Mouse (Mus musculus): Measurements from ENCODE around the gene Hspa12a. TPM values are rescaled to one million over a fixed set of nuclear protein-coding genes. Genes with fewer than 3 reads are reported as not detected.

The Hspa12a gene
- total RNA-seq, 1 experiment from 2014 or later: not detected

DNA sequence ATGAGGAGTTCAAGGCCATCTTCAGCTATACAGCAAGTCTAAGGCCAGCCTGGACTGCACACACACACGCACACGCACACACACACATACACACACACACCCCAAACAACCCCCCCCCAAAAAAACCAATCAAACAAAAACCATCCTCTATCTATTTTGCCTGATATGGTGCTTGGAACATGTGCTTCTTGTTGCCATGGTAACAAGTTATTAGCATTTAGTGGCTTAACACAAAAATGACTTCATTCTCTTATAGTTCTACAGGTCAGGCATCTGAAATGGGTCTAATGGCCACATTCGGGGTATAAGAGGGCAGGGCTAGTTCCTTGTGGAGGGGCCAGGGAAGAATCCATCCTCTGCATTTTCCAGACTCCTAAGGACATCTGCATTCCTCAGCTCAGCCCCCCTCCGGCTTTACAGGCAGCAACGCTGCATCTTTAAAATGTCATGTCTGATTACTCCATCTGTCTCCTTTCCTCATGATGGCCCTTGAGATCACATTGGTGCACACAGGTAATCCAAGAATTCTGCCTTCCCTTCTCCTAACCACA, 102.7 kb downstream of the Hspa12a start:
- ATAC-seq (replicated peaks in 1 of 2; ENCODE audit: insufficient read depth in 1 of 2, low FRiP score in 2 of 2, low TSS enrichment in 1 of 2, low read depth in 1 of 2, poor library complexity in 2 of 2, severe bottlenecking in 2 of 2): no peak

DNA sequence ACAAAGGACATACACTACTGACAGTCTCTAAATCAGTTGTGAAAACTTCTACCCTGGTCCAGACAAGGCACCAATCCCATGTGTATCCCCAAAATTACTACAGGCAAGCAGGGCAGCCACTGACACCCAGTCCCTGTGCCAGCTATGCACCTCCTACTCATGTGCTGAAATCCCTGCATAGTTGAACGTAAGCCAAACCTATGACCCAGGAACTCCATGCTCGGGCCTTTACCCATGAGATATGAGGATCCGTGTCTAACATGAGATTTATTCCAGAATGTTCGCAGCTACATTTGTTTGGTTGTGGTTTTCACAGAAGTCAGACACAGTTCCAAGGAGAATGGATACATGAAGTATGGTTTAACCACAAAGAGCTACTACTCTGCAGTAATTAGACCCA, 103.6 kb downstream of the Hspa12a start:
- no peak for ATAC-seq (replicated peaks in 1 of 2; ENCODE audit: insufficient read depth in 1 of 2, low FRiP score in 2 of 2, low TSS enrichment in 1 of 2, low read depth in 1 of 2, poor library complexity in 2 of 2, severe bottlenecking in 2 of 2)

DNA sequence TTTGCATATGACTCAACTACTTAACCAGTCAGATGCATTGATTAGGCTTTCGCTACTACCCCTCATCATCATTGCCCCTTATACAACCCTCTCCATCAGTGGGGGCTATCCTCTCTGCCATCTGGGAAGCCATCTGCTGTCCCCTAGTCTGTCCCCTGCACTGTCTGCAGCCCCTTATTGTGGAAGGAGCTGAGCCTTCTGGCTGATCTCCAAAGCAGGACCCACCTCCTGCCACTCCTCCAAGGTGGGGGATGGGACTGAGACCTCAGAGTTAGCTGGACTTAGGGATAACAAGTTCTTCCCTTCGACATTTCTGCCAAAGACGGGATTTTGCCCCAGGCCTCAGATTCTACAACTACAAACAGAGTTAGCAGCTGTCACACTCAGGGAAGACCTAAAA, 104.1 kb downstream of the Hspa12a start:
- no peak for ATAC-seq (replicated peaks in 1 of 2; ENCODE audit: insufficient read depth in 1 of 2, low FRiP score in 2 of 2, low TSS enrichment in 1 of 2, low read depth in 1 of 2, poor library complexity in 2 of 2, severe bottlenecking in 2 of 2)

DNA sequence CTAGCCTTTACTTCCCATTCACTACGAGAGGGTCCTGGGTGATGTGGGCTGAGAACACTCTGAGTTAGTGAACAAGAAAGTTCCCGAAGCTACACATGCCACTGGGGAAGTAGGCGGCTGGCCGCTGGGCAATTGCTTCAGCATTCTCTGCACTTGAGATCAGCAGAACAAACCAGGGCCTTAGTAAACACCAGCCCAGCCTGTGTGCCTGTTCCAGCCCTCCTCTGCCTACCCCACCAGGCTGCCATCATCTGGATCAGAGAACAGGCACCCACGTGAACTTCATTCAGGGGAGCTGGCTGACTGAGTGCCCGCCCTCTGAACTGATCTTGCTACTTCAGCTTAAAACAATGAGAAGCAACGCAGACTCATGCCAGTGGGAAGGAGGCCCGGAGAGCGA, 104.7 kb downstream of the Hspa12a start:
- ATAC-seq (replicated peaks in 1 of 2; ENCODE audit: insufficient read depth in 1 of 2, low FRiP score in 2 of 2, low TSS enrichment in 1 of 2, low read depth in 1 of 2, poor library complexity in 2 of 2, severe bottlenecking in 2 of 2): no peak

DNA sequence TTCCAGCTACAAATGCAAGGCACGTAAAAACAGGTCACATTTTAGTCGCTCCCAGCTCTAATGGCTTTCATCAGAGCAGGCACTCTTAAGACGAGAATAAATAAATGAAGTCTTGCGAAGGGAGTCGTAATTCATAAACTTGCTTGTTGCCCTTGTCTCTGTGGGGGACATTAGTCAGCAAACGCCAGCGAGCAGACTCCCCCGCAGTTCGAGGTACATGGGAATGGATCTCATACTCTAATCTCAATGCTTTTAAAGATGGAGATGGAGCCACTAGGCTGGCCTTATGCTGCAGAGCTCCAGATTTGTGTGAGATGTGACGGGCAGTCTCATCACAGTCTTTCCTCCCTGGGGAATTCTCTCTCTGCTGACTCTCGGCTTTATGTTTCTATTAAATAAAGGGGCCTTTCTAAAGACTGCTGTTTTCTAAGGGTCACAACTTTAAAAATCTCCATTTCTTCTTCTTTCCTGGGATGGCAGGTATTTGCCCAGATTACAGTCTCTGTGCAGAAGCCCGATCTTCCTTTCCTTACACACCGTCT, 109.7 kb downstream of the Hspa12a start:
- no peak for ATAC-seq (replicated peaks in 1 of 2; ENCODE audit: insufficient read depth in 1 of 2, low FRiP score in 2 of 2, low TSS enrichment in 1 of 2, low read depth in 1 of 2, poor library complexity in 2 of 2, severe bottlenecking in 2 of 2)

DNA sequence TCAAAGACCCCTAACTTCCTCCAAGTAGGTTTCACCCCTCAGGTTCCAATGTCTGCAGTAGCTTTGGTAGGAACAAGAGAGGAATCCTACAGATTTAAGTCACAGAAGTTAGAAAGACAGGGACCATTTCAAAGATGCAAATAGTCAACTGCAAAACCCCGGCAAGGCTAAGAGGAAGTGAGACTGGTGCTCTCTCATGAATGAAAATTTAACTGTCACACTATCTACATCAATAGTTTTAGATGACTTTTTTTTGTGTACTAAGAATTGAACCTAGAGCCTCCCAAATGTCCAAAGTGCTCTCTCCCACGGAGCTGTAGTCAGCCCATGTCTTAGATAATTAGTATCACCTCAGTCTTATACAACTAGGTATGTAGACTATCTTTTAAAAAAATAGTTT, 110.5 kb downstream of the Hspa12a start:
- ATAC-seq (replicated peaks in 1 of 2; ENCODE audit: insufficient read depth in 1 of 2, low FRiP score in 2 of 2, low TSS enrichment in 1 of 2, low read depth in 1 of 2, poor library complexity in 2 of 2, severe bottlenecking in 2 of 2): no peak

DNA sequence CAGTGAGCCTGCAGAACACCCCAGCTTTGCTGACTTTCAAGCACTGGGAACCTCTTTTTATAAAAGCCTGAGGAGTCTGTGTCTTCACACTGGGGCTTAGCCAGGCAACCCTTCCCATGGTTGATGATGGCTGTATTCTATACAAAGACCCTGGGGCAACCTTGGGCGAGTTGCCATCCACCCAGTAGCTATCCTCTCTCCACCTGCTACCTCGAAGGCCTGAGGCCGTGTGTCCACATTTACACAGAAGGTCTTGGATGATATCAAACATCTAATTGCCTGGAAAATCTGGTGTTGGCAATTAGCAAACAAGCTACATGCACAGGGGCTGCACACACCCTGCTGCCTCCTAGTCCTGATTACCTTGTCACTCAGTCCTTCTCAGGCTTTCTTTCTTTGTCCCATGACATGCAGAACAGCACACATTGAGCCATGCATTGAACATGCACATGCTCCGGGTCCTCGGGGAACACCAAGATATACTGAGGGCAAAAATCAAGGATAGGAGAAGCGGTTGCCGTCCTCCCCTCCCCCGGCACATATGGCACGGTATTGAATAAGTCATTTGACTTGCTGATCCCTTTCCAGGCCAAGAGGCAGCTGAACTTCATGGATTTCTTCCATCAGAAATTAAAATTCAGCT, 112.1 kb downstream of the Hspa12a start:
- ATAC-seq (replicated peaks in 1 of 2; ENCODE audit: insufficient read depth in 1 of 2, low FRiP score in 2 of 2, low TSS enrichment in 1 of 2, low read depth in 1 of 2, poor library complexity in 2 of 2, severe bottlenecking in 2 of 2): no peak

DNA sequence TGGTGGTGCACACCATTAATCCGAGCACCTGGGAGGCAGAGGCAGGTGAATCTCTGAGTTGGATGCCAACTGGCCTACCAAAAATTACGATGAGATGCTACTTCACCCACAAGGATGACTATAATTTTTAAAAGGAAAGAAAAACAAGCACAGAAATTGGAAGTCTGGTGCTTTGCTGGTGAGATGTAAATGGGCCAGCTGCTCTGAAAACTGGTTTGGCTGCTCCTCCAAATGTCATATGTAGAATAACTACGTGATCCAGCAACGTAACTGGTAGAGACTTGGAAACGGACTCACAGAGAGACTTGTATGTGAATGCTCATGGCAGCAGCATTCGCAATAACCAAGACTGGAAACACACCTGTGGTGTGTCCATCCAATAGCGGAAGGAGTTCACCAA, 113.3 kb downstream of the Hspa12a start:
- no peak for ATAC-seq (replicated peaks in 1 of 2; ENCODE audit: insufficient read depth in 1 of 2, low FRiP score in 2 of 2, low TSS enrichment in 1 of 2, low read depth in 1 of 2, poor library complexity in 2 of 2, severe bottlenecking in 2 of 2)

DNA sequence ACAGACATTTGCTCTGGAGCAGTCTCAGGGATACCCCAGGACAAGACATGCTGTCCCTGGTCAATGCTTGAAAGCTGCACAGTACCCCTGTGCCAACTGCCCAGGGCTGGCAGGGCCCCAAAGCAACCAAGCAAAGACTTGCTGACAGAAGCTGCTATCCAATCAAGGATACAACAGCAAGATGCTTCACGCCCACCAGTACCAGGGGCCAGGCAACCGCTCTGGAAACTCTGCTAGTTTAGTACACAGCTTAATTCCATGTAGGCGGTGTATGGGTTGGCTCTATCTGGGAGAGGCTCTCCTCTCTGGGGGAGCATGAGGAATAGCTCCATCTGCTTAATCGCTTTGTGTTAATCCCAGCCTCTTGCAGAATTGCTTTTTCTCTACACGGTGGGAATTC, 113.9 kb downstream of the Hspa12a start:
- no peak for ATAC-seq (replicated peaks in 1 of 2; ENCODE audit: insufficient read depth in 1 of 2, low FRiP score in 2 of 2, low TSS enrichment in 1 of 2, low read depth in 1 of 2, poor library complexity in 2 of 2, severe bottlenecking in 2 of 2)

DNA sequence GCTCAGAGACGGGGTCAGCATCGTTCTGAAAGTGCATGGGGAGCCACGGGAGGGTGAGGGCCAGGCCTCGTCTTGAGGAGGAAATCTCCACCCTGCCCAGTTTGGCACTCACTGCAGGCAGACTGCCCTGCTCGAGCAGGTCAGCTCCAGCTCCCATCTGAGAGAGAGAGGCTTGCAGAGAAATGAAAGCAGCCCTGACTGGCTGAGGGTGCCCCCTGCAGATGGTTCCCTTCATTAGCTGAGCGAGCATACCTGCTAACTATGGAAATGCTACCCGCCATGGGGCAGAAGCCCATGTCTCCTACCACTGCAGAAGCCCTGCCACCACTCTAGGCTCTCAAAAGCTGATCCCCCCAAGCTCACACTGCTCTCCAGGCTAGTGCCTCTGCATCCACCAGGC, 115.8 kb downstream of the Hspa12a start:
- no peak for ATAC-seq (replicated peaks in 1 of 2; ENCODE audit: insufficient read depth in 1 of 2, low FRiP score in 2 of 2, low TSS enrichment in 1 of 2, low read depth in 1 of 2, poor library complexity in 2 of 2, severe bottlenecking in 2 of 2)

DNA sequence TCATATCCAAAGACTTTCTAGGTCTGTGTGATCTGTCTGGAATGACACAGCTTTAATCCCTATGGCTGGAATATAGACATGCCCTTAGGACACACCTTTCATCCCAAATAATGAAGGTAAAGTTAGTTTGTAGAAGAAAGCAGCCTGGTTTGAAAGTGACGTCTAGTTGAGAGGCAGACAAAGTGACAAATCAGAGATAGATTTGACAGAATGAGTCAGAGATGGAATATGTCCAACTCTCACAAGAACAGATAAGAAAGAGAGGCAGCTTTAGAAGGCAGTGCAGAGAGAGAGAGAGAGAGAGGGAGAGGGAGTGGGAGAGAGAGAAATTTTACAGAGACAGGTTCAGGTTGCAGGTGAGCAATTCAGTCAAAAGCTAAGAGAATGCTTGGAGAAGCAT, 119.1 kb downstream of the Hspa12a start:
- no peak for ATAC-seq (replicated peaks in 1 of 2; ENCODE audit: insufficient read depth in 1 of 2, low FRiP score in 2 of 2, low TSS enrichment in 1 of 2, low read depth in 1 of 2, poor library complexity in 2 of 2, severe bottlenecking in 2 of 2)

DNA sequence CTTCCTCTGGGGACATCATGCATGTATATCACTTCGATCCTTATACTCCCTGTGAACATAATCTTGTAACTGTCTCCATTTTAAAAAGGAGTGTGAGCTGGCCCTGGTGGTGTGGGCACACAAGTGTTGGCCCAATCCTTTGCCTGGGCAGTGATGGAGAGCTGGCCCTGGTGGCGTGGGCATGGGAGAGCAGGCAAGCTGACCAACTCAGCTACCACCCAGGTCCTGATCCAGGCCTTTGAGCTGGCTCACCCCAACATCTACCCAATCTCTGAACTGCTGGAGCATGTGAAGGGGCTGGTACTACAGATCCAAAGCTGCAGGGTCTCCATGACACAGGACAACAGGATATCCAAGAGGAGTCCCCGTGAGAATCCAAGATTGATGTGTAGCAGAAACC, 120.2 kb downstream of the Hspa12a start:
- no peak for ATAC-seq (replicated peaks in 1 of 2; ENCODE audit: insufficient read depth in 1 of 2, low FRiP score in 2 of 2, low TSS enrichment in 1 of 2, low read depth in 1 of 2, poor library complexity in 2 of 2, severe bottlenecking in 2 of 2)

DNA sequence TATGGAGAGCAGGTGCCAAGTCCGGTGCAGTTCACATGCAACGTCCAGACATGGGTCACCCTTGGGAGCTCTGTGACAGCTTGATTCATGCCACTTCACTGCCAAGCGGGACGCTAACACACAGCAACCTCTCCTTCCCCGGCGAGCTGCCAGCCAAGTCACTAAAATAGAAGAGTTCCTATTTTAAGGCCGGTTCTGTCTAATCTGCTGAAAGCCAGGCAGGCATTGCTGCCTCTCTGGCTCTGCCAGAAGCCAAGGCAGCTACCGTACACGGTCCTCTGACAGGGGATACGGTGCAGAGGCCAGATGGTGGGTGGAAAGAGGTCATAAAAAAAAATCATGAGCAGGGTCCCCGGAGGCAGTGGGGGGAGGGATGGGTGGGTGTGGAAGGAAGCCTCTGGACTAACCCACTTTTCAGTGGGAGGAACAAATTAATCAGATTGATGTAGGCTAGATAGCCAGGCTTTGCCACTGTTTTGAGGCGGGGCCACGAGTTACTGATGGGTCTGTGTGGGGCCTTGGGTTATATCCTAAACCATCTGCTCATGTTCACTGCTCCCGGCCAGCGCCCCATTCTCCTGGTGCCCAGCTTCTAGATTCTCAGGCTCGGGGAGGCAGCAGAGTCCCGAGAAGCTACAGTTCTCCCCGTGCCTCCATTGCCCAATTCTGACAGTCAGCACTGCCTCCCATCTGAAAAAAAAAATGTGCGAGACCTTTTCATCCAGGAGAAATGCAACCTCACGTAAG, 120.8 kb downstream of the Hspa12a start:
- peak; percentile 25 to 54; a peak in 1 of 4 replicates for ATAC-seq (replicated peaks in 1 of 2; ENCODE audit: insufficient read depth in 1 of 2, low FRiP score in 2 of 2, low TSS enrichment in 1 of 2, low read depth in 1 of 2, poor library complexity in 2 of 2, severe bottlenecking in 2 of 2)

DNA sequence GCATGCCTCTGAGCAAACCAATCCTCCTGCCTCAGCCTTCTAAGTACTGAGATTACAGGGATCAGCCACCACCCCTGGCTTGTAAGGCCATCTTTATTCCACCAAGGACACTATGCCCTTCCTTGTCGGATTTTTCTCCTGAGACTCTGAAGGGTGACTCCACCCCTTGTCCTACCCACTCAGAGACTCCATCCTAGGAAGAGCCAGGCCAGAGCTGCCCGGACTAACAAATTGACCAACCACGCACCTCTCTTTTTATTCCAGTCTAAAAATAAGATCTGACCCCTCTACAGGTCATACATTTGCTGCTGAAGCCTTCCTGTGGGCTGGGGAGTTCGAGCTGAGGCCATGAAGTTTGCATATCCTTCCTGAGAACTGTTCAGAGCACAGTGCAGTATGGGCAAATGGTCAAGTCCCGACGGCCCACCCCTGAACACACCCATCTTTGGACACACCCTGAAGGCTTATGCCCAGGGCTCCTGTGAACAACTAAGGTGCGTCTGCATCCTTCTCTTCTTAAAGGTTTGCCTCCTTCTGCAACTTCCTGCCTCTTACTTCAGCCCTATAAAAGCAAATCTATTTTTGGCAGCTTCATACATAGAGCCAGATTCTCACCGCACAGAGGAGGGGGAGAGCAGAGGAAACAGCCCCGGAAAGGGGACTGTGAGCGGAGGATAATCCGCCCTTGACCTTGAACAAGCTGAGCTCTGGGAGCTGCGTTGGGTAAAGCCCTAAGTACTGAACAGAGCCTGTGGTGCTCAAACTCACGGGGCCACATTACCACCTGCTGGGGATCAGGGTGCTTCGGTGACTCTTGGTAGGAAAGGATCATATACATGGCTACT, 124.7 kb downstream of the Hspa12a start:
- ATAC-seq (replicated peaks in 1 of 2; ENCODE audit: insufficient read depth in 1 of 2, low FRiP score in 2 of 2, low TSS enrichment in 1 of 2, low read depth in 1 of 2, poor library complexity in 2 of 2, severe bottlenecking in 2 of 2): peak; percentile 15 to 48; a peak in 1 of 4 replicates

DNA sequence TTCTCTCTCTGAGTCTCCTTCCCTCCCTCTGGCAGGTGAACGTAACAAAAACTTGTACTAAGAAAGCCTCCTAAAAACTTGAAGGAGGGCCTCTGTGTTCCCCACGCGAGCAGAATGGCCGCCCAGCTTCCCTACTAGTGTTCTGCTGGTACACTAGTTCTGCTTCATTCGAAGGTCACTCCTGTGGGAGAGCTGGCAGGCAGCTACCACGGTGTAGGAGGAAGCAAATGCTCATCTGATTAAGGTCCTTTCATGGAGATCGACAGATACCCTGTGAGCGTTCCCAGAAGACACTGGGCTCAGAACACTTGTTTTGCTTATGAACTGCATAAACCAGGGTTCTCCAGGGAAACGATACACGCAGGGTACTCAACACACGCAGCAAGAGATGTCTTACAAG, 126.1 kb downstream of the Hspa12a start:
- no peak for ATAC-seq (replicated peaks in 1 of 2; ENCODE audit: insufficient read depth in 1 of 2, low FRiP score in 2 of 2, low TSS enrichment in 1 of 2, low read depth in 1 of 2, poor library complexity in 2 of 2, severe bottlenecking in 2 of 2)

DNA sequence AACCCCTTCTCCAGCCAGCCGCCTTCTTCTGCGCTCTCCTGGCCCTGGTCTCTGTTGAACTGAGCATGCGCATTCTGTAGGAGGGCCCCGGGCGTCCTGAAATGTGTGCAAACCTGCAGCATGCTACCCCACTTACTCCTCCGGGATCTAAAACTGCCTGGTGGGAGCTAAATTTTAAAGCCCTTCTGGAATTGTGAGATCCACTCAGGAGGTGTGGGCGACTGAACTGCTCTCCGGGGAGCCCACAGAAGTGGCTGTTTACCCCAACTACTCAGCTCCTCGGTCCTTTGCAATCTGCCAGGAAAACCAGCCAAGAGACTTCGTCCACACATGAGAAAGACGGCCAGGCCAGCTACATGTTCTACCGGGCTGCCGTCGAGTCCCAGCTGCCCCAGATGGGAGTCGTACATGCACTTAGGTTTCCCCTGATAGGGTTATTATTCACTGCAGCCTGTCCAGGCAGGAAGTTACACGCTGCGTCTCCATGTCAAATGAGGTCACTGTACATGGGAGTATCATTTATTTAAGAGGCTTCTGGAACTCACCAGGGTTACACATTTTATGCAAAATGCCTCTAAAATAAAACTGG, 126.9 kb downstream of the Hspa12a start:
- ATAC-seq (replicated peaks in 1 of 2; ENCODE audit: insufficient read depth in 1 of 2, low FRiP score in 2 of 2, low TSS enrichment in 1 of 2, low read depth in 1 of 2, poor library complexity in 2 of 2, severe bottlenecking in 2 of 2): no peak

DNA sequence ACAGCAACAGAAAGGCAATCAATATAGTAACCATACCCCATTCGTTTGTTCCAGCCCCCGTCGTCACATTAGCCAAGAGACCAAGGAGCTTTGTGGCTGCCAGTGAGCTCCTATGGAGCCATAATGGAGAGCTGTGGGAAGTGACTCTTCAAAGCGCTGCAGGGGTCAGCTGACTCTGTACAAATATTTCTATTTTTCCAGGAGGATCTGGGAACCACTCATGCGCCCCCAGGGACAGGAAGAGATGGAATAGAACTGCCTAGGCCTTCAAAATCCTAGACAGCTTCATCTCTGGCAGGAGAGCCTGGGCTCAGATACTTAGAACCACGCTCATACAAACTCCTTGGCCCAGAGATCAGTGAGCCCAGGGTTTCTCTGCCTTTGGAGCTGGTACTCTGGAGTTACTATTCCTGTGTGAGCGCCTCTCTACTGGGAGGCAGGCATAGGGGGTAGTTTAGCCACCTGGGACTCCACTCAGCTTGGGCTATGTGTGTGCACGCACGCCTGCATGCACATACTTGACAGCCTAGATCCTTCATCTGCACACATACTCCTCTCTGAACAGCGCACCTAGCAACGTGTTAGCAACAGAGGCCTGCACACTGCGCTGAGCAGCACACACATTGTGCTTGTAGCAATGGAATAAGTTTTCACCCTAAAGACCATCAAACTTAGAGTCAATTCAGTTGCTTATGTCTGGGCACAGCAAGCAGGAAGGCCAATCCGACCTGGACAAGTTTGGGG, 128.1 kb downstream of the Hspa12a start:
- ATAC-seq (replicated peaks in 1 of 2; ENCODE audit: insufficient read depth in 1 of 2, low FRiP score in 2 of 2, low TSS enrichment in 1 of 2, low read depth in 1 of 2, poor library complexity in 2 of 2, severe bottlenecking in 2 of 2): no peak

Data from hematopoietic stem cell, adult 5-6 weeks (primary cell).